8 mouse cellular contexts compared by ENCODE assay signal in genomic region chr1:164307124-164307751, GRCm38 (mm10). TPM values are rescaled to one million over a fixed set of nuclear protein-coding genes. Genes with fewer than 3 reads are reported as not detected.
DNase-seq lines count a peak whose midpoint lies in the region; ATAC-seq lines count a peak whose summit lies in the region.

TSS of gene Blzf1 (minus strand) at chr1:164307489.

- no peaks in the 10 kb centered on the region for H3K9me3 ChIP-seq in heart, embryonic 13.5 days
- H3K9me3 ChIP-seq in liver, embryonic 12.5 days (replicated peaks) = no peaks in the 10 kb centered on the region
- H3K9me3 ChIP-seq in stomach, embryonic 15.5 days = no peaks in the 10 kb centered on the region

- peaks cover 30% of the 10 kb centered on the region for H3K36me3 ChIP-seq in heart, embryonic 13.5 days
- peaks cover 11% of the 10 kb centered on the region for H3K36me3 ChIP-seq in liver, embryonic 12.5 days
- H3K36me3 ChIP-seq in stomach, embryonic 15.5 days = 0 out of 2 replicates have a peak, but pooled peaks cover under 1% of the 10 kb centered on the region

- H3K27ac ChIP-seq in brown adipose tissue, adult 24 weeks (replicated peaks; ENCODE audit: low read depth, low read length) = peak within 1 kb of the TSS; percentile 78
- H3K27ac ChIP-seq in heart, embryonic 13.5 days (replicated peaks) = peak within 1 kb of the TSS; percentile 71
- peak within 1 kb of the TSS; percentile 73 for H3K27ac ChIP-seq in liver, embryonic 12.5 days
- H3K27ac ChIP-seq in stomach, embryonic 15.5 days = peak within 1 kb of the TSS; percentile 79

- WGBS in heart, embryonic 13.5 days = under 1% methylated on average over 35 of the region's 35 CpGs
- under 1% methylated on average over 35 of the region's 35 CpGs for WGBS in liver, embryonic 12.5 days (ENCODE audit: insufficient replicate concordance)
- WGBS in stomach, embryonic 15.5 days = under 1% methylated on average over 35 of the region's 35 CpGs

- peak; percentile 98 for ATAC-seq in heart, embryonic 13.5 days (ENCODE audit: extremely low read depth, insufficient number of reproducible peaks, low FRiP score, low TSS enrichment)
- peak; percentile 99 for ATAC-seq in liver, embryonic 12.5 days
- ATAC-seq in stomach, embryonic 15.5 days (ENCODE audit: insufficient read depth, low FRiP score, low read depth) = peak; percentile 99

- peak within 1 kb of the TSS; percentile 91 for H3K4me2 ChIP-seq in heart, embryonic 13.5 days
- H3K4me2 ChIP-seq in liver, embryonic 12.5 days = peak within 1 kb of the TSS; percentile 91
- peak within 1 kb of the TSS; percentile 74 for H3K4me2 ChIP-seq in stomach, embryonic 15.5 days

- peak; percentile 99 for DNase-seq in CD4-positive, CD25-positive, alpha-beta regulatory T cell, adult 2 months (ENCODE audit: low read depth, low spot score)
- DNase-seq in fat pad, adult 2 months (ENCODE audit: extremely low read depth, low read depth, low spot score) = peak; percentile 81
- peak; percentile 99 for DNase-seq in kidney, postnatal 10 days
- peak; percentile 95 to 96 for DNase-seq in natural killer cell, adult 2 months (ENCODE audit: low spot score in 2 of 2)

- 0 out of 2 replicates have a peak, but pooled peaks cover 2% of the 10 kb centered on the region for H3K4me1 ChIP-seq in brown adipose tissue, adult 24 weeks (ENCODE audit: control insufficient read depth, insufficient read depth, insufficient read length, low read length)
- H3K4me1 ChIP-seq in heart, embryonic 13.5 days = peaks cover 19% of the 10 kb centered on the region
- peaks cover 14% of the 10 kb centered on the region for H3K4me1 ChIP-seq in liver, embryonic 12.5 days
- peaks cover 10% of the 10 kb centered on the region; the same call in 1 of the 2 replicates for H3K4me1 ChIP-seq in stomach, embryonic 15.5 days

- peak within 1 kb of the TSS; percentile 87 for H3K4me3 ChIP-seq in brown adipose tissue, adult 24 weeks (ENCODE audit: insufficient read depth, low read depth, low read length)
- H3K4me3 ChIP-seq in heart, embryonic 13.5 days = peak within 1 kb of the TSS; percentile 65
- H3K4me3 ChIP-seq in liver, embryonic 12.5 days = peak within 1 kb of the TSS; percentile 82
- peak within 1 kb of the TSS; percentile 80 for H3K4me3 ChIP-seq in stomach, embryonic 15.5 days (replicated peaks)

- H3K27me3 ChIP-seq in heart, embryonic 13.5 days (replicated peaks) = no peaks in the 10 kb centered on the region
- H3K27me3 ChIP-seq in liver, embryonic 12.5 days (replicated peaks) = no peaks in the 10 kb centered on the region
- no peaks in the 10 kb centered on the region for H3K27me3 ChIP-seq in stomach, embryonic 15.5 days (replicated peaks)

- H3K9ac ChIP-seq in heart, embryonic 13.5 days = peak within 1 kb of the TSS; percentile 84
- H3K9ac ChIP-seq in liver, embryonic 12.5 days = peak within 1 kb of the TSS; percentile 82
- H3K9ac ChIP-seq in stomach, embryonic 15.5 days = peak within 1 kb of the TSS; percentile 66

RNA-seq across cellular contexts. Expression of gene Blzf1, which starts in this region (rescaled TPM):
- polyA plus RNA-seq in brown adipose tissue, adult 24 weeks (2012; ENCODE audit: insufficient read depth, insufficient read length, missing spikeins) = 15.7 and 16.9 TPM in 2 replicates
- polyA plus RNA-seq in heart, embryonic 13.5 days (2015; fragmentation: Nextera tagmentation; extraction: Ambion mirVana) = 22.4 and 27.0 TPM in 2 replicates
- polyA plus RNA-seq in liver, embryonic 12.5 days (2016; fragmentation: Nextera tagmentation; extraction: Ambion mirVana) = 14.8 and 15.8 TPM in 2 replicates
- polyA plus RNA-seq in stomach, embryonic 15.5 days (2015; fragmentation: Nextera tagmentation; extraction: Ambion mirVana) = 28.4 and 29.3 TPM in 2 replicates

Comparison
In these comparisons a context has a peak if more than half of its experiments do, and no peak if none do; other contexts are left out.
1. Peak in every context shown above with its lines: DNase-seq, ATAC-seq, H3K4me3 ChIP-seq and H3K27ac ChIP-seq.